Mouse (Mus musculus) CD8-positive naive resting alpha-beta T cell, adult 2 months (primary cell): ENCODE results near the gene Elp5.
"Not testable (repeated sequence)": the region's sequence is repeated elsewhere in the genome, so short reads cannot be mapped to it uniquely, and the experiment has no call there.

ENCODE experiments used
- DNase-seq, 2 experiments: peaks; one replicate each; pipeline ENCODE4 v3.0.0; 2022; ENCODE audit warnings: low read depth in 2 of 2, low spot score in 2 of 2

The Elp5 gene

DNA sequence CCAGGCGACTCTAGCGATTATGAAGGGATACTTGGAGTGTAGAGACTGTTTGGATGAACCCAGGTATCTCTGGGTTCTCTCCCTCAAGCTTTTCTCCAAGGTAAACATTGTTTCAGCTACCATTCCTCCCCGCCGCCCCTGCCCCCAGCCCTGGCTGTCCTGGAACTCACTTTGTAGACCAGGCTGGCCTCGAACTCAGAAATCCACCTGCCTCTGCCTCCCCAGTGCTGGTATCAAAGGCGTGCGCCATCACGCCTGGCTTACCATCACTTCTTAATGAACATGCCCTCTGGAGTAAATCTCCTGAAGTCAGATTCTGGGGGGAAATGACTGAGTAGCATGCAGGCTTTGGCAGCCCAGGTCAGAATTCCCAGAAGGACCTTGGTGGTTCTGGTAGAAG lies at the start of gene Elp5:
Gene Elp5, minus strand, starts transcription at position 293 of the 400 bp plus-strand sequence.
- no peak for DNase-seq

DNA sequence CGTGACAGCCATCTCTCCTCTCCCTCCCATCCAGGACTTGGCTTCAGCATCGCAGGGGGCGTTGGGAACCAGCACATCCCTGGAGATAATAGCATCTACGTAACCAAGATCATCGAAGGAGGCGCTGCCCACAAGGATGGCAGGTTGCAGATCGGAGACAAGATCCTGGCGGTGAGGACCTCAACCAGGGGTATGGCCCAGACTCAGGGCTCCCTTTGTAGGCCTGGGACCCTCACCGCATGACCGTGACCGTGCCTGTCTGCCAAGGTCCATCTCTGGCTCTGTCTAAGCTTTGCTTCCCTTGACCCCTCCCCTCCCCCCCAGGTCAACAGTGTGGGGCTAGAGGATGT lies 49.0 kb upstream of the Elp5 start:
- no peak for DNase-seq

DNA sequence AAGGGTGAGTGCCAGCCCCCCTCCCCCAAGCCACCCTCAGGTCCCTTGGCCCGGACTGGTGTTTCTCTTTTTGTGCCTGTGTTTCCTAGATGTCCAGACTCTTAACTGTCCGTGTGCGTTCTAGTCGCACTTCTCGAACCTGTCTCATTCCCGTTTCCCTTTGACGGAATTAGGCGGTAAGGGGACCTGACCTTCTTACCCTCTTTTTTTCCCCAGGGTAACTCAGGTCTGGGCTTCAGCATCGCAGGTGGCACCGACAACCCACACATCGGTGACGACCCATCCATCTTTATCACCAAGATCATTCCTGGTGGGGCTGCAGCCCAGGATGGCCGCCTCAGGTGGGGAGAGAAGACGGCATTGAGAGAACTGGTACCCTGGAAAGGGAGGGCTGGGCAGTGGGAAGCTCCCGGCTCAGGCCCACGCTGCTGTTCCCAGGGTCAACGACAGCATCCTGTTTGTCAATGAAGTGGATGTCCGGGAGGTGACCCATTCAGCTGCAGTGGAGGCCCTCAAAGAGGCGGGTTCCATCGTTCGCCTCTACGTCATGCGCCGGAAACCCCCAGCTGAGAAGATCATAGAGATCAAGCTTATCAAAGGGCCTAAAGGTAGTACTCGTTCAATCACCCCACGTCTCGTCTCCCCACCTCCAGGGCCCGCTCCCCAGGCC lies 48.5 kb upstream of the Elp5 start:
- DNase-seq, result no peak

DNA sequence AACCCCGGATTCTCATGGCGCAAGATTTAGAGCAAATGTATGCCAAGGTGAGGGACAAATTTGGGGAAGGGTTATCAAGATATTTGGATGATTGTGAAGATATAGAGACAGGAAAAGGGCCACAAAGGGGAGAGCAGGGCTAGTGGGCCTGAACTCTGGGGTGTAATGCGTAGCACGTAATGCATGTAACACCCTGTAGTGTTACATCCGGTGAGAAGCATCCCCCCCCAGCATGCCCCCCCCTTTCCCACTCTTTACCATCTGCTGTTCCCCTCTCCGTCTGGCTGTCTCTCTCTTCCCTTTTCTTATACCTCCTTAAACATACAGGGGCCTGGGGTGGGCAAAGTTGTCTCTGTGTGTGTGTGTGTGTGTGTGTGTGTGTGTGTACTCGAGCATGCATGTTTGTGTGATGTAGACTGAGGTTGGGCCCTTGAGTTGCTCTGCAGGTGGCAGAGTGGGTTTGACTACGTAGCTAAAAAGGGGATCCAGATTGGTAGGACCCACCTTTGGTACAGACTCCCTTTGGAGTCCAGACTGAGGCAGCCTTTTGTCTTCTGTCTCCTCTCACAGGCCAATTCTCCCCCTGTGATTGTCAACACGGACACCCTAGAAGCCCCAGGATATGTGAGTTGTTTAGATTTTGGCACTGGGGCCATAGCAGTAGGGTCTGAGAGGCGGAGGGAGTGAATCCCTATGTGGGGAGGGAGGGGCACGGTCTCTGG lies 47.7 kb upstream of the Elp5 start:
- no peak for DNase-seq

DNA sequence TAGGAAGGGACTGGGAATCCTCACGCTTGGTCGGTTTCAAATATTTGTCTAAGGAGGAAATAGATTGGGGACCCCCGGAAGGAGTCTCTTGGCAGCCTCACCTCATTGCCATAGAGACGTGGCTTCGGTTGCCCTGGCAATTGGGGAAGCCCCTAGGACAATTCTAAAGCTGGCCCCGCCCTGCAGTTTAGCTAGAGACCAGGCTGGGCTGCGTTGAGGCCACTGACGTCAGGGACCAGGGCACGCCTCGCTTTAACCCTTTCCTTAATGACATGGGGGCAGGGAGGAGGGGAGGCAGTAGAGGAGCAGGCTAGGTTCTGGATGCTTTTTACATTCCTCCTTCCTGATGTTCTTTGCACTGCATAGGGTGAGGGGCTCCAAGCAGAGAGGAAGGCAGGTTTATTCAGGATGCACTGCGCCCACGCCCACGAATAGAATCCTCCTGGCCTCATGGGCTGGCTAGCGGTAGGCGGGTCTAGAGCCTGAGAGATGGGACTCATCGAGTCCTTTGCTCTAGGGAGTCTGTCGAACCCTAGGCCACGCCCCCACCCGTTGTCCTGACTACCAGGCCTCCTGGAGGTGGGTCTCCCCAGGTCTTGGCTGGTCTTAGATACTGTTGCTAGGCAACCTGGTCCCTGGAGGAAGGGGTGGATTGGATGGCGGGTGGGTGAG lies 46.9 kb upstream of the Elp5 start:
- DNase-seq, result peak; percentile 75 to 85

DNA sequence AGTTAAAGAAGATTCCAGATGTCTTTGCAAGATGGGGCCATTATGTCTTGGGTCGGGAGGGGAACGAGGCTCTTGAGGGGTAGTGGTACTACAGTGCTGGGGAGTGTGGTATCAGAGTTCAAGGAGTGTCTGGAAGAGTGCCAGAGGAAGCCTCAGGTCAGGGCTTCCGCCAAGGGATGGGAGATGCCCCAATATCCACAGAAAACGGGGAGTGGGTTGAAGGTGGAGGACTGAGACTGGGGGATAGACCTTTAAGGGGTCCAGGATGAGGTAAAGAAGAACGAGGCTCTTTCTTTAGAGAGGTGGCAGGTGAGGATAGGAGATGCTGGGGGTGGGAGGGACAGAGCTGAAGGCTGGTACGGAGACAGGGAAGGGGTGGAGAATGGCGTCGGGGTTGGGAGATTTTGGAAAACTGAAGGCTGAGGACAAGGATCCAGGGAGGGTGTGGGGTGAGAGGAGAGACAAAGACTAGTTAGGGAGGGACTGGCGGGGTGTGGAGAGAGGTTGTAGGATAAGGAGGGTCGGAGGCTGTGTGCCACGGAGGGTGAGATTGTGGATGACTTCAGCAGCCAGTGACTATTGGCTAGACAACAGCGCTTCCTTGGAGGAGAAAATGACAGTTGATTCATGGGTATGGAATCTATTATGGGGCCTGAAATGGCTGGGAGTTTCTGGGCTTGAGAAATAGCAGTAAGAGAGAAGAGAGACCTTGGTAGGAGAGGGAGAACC lies 46.2 kb upstream of the Elp5 start:
- DNase-seq, result no peak

DNA sequence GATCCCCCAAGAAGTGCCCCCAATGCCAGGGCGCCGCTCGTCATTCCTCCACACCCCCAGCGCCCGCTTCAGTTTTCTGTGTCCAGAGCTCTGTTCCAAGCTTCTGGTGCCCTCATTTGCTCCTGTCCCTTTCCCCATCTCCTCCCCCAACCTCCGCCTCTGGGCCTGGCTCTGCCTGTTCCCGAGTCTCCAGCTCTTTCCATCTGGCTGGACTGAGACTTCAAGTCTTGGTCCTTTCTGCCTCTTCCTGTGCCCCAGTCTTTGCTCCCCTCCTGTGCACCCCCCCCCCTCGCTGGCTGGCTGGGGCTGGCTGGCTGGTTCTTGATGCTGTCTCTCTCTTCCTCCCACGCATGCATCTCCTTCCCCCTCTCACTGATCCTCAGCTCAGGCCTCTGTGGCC lies 45.1 kb upstream of the Elp5 start:
- DNase-seq, result no peak

DNA sequence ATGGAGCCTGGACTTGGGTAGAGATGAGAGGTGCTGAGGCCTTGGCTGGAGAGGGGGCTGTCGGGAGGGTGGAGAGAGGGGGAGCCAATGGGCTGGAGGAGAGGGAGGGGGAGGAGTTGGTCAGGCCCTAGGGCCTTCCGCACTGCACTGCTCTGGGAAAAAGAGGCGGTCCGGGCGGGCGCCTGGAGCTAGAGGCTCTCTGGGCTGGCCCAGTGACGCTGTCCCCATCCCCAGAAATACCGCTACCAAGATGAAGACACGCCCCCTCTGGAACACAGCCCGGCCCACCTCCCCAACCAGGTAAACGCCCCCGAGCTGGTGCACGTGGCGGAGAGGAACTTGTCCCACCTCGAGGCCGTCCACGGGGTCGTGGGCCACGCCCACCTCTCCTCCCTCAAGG lies 44.4 kb upstream of the Elp5 start:
- DNase-seq, result no peak

DNA sequence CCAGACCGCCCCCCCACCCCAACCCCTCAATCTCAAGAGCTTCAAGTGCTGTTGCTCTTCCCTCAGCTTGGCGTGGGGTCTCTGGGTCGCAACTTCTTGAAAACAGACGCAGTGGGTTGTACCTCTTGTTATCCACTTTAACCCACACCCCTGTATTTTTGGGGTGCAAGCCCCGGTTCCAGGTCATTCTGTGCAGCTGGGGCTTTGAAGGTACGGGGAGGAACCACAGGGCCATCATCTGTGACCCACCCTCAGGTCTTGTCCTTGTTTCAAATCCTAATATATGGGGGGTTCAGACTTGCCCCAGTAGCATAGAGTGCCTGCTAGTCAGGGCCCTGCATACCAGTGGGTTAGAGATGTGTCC lies 41.8 kb upstream of the Elp5 start:
- no peak for DNase-seq

DNA sequence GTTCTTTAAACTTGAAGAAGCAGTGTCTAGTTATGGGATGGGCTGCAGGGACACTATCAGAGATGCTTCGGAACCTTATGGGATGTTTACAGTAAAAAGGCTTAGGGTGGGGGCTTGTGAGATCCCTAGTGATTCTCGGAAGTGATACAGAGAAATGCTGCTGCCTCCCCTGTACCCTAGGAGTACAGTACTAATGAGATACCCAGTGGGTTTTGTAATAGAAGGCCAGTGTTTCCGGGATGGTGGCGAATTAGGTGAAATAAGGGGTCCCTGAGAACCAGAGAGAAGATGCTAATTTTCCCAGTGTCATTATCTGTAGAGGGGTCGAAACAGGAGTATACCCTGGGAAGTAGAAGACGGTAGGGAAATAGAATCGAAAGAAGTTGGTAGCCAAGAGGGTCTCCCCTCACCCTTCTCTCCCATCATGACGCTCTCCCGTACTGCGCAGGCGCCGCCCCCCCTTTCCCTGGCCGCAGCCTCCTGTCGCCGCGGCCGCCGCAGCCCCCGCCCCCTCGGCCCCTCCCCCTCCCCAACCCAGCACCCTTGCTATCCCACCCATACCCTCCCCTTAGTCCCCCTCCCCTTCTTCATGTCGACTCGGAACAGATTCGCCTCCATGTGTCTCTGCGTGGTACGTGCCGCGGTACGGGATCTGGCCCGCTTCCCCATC lies 41.3 kb upstream of the Elp5 start:
- no peak for DNase-seq

DNA sequence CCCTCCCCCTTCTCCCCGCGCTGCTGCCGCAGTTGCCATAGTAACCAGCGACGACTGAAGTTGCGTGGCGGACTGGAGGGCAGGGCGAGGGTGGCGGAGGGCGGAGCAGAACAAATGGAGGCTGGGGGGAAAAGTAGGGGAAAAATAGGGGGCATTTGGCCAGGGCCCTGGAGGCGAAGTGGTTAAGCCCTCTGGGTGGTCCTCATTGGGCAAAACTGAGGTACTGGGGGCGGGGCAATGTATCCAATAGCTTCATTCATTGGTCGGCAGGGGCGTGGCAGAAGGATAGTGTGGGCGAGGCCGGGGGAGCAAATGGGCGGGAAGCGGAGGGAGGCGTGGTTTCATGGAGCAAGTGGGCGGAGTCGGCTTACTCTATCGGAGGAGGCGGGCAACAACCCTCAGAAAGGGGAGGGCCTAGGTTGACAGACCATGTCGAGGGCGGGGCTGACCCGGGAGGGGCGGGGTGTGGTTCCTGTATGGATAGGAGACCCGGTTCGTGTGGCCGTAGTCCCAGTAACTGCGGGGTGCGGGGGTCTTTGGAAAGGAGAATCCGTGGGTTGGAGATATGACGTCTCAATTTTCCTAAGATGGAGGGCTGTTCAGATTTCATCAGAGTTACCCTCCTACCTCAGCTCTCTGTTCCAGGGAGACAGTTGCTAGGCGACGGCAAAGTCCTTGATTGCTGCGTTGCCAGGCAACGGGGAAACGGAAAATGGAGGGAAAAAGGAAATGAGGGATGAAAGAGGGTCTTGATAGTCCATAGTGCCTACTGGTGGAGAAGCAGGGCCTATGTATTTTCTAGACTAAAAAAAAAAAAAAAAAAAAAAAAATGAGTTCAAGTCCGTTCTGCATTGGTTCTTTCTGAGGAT lies 39.2 kb upstream of the Elp5 start:
- DNase-seq, result peak; percentile 83 to 93

DNA sequence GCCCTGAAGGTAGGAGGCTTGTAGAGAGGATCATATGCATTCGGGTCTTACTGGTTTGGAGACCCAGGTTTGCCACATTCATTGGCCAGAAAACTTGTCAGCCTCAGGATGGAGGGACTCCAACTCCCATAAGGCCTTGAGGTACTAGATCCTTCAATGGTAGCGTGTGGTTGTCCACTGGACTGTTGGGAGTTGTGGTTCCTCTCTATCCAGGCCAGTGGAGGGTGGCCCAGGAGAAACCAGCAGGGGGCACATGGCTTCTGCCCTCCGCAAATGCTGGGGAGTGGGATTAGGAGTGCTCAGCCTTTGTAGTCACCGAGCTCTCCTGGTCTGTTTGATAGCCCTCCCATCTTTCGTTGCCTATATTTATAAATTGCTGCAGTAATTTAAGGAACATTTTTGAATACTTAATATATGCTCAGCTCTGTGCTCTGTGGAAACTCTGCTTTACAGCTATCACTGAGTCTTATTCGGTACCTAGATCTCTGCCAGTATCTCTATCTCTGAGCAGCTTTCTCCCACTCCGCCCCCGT lies 38.5 kb upstream of the Elp5 start:
- DNase-seq, result peak; percentile 48 to 62

DNA sequence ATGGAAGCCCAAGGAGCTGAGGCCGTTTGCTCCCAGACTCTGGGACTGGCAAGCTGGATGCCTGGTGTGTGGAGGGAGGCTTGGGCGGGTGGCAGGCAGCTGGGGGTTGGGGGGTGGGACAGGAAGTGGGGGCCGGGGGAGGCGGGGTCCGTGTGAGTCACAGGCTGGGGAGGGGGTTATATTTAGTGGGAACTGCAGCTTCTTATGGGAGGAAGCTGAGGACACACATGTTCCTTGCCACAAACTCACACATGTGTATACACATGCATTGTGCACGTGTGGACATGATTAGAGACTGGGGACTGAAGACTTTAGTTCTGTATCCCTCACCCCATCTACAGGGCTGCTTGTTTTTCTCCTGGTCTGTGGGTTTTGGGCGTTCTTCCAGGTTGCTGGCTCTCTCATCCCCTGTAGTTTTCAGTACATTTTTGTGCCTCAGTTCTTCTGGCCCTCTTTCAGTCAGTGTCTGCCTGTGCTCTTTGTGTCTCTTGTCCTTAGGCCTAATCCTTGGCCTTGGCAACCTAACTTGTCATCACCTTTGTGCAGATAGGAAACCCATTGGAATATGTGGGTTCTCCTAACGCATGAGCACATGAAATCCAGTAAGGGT lies 37.8 kb upstream of the Elp5 start:
- no peak for DNase-seq

DNA sequence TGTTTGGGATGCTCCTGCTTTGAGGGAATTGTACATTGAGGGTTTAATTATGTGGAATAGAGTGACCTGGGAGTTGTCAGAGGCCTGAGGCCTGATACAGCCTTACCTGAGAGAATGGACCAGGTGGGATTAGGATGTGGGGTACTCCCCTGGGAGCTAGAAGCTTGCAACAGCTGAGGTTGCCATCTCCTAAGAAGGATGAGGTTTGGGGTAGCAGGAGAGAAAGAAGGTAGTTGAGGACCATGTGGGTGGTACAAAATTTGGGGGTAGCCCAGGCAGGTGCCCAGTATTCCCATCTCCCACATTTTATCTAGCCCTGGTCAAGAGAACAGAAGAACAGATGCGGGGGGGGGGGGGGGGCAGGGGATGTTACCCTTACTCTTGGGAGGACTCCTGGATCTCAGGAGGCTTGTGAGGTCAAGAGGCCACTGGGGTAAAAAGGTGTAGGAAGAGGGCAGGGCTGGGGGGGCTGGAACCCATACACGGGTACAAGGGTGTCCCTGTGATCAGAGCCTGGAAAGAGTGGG lies 37.2 kb upstream of the Elp5 start:
- DNase-seq, result no peak

DNA sequence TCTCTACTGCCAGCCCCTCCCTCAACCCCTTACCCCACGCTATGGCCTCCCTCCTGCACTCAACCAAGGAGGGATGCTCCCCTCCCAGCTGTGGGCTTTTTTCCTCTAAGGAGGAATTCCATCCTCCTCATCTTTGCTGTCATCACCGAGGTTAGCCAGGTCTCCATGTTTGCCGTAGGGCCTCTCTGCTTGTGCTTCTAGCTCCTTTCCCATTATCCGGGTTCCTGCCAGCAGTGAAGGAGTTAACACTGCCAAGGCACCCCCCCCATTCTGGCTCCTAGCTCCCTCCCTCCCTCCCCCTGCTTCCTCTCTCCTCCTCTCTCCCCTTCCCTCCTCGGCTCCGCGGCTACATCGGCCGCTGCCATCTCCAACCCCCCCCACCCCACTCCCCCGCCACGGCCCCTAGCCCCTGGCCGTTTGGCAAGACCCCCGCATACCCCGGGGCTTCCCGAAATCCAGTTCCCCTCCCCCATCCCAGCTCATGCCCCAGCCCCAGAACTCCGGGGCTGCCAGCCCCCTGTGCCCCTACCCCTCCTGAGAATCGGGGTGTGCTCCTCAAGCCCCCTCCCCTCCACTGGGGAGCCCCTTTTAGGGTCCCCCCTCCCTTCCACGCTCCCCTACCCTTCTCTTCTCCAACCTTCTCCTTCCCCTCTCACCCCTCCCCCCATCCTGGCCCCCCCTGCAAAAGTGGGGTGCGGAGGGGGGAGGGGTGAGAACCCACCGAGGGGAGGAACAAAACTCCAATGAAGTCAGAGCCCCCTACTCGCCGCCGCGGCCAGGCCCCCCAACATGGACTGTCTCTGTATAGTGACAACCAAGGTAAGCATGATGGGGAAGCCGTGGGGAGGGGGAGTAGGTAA lies 36.0 kb upstream of the Elp5 start:
- DNase-seq, result no peak

DNA sequence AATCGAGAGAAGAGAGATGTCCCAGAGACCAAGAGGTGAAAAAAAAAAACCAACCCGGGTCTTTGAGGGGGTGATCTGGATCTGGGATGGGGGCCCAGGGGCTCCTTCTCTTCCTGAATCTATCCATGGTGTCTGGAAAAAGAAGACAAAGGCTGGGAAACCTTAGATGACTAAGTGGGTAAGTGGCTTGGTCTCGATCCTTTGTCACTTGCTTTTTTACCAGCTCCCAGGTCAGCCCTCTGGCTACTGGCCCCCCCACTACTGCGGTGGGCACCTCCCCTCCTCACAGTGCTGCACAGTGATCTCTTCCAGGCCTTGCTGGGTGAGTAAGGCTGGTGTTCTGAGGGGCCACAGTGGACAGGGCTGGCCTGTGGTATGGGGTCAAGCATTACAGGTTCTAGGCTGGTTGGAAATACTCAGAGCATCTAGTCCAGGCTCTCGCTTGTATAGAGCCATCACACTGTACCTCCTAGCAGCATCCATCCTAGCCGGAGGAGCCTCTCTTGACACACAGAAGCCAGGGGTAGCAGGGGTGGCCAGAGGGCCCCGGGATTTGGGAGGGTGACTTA lies 35.0 kb upstream of the Elp5 start:
- DNase-seq, result no peak

DNA sequence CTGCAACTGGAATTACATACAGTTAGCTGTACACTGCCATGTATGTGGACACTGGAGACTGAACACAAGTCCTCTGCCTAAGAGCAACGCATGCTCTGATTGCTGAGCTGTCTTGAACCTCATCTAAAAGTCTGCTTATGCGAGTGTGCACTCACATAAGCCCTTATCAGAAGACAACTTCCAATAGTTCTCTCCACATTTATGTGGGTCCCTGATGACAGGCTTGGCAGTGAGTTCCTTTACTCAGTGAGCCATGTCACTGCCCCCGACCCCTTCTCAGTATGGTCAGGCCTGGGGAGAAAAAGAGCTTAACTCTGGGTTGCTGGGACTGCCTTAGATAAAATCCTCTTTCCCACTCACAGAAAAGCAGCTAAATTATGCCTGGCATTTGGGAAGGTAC lies 34.4 kb upstream of the Elp5 start, which contains the start of gene Dlg4:
Gene Dlg4, plus strand, starts transcription at position 274 of the 400 bp plus-strand sequence.
- no peak for DNase-seq

DNA sequence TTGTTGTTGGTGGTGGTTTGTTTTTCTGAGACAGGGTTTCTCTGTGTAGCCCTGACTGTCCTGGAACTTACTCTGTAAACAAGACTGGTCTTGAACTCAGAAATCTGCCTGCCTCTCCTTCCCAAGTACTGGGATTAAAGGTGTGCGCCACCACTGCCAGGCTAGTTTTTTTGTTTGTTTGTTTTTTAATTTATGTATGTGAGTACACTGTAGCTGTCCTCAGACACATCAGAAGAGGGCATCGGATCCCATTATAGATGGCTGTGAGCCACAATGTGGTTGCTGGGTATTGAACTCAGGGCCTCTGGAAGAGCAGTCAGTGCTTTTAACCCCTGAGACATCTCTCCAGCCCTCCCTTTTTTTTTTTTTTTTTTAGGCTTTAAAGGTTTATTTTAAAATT lies 33.9 kb upstream of the Elp5 start:
- not testable (repeated sequence) for DNase-seq
